Mouse (Mus musculus): Measurements from ENCODE around the gene Dph1.

Dph1 gene

DNA sequence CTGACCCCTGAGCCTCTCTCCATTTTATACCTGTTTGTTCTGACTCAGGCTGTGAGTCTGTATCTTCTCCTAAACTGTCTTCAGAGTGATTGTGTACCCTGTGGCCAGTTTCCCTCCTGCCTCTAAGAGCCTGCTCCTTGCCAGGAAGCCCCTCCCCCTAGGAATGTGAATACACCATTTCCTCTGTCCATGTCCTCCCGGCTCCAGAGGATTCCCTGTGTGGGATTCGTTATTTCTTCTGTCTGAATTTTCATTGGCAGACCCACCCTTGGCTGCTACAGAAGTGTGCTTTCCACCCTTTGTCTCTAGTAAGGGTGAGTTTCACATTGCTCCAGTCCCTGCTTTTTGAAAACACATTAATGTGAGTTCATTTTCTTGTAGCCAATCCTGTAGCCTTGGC is 57.1 kb downstream of the Dph1 start:
- no peak for DNase-seq (ENCODE audit: low spot score in 2 of 2)

DNA sequence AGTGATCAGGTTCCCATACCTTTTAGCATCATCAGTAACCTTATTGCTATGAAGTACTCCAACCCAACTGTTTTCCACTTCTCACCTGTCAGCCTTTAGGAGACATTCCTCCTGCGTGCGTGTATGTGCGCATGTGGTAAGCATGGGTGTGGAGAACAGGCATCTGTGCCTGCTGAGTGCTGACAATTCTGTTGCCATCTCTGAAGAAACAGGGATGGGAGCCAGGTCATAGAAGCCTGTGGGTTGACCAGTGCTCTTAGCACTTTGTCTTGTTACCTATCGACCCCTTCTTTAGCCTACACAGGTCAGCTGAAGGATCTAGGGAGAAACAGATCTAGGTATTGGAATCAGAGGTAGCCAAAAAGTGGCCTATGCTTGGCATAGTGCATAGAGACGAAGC is 57.6 kb downstream of the Dph1 start:
- no peak for DNase-seq (ENCODE audit: low spot score in 2 of 2)

DNA sequence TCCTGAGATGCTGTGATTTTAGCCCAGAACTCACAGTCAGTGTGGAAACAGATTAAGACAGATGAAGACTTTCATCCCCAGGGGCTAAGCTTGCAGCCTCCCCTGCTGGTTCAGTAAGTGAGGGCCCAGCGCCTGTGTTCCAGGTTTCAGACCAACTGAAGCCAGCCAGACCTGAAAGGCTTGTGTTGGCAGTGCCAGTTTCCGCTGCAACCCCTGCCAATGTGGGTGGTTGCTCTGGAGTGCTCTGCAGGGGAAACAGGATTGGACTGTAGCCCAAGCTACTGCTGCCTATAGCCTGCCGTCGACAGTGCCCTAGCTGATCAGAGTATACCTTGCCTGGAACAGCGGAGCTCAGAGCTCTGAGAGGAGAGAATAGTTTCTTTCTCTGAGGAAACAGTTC is 58.8 kb downstream of the Dph1 start:
- DNase-seq (ENCODE audit: low spot score in 2 of 2): no peak

DNA sequence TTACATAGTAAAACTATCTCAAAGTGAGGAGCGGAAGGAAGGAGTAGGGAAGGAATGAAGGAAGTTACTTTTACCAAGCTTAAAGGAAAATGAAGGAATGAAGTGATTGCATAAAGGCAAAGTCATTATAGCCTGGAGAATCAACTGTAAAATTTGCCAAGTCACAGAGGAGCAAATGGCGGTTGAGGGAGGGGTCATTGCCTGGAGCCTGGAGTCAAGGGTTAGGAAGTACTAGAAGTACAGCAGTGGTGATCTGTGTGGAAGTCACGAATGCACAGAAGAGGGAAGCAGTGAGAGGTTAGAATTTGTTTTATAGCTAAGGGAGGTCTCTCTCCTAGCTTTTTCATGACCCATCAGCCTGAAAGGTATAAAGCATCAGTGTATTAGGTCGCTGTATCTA is 59.7 kb downstream of the Dph1 start:
- DNase-seq (ENCODE audit: low spot score in 2 of 2): no peak

DNA sequence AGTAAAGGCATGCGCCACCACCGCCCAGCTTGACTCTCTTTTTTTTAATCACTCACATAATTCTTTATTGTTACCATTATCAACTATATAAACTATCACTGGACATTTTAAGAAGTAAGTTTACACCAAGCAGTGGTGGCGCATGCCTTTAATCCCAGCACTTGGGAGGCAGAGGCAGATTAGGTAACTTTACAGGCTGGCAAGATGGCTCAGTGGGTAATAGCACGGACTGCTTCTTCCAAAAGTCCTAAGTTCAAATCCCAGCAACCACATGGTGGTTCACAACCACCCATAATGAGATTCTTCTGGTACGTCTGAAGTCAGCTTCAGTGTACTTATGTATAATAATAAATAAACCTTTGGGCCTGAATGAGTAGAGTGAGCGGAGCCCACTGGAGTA is 61.6 kb downstream of the Dph1 start:
- DNase-seq (ENCODE audit: low spot score in 2 of 2): no peak
